Mouse (Mus musculus): ENCODE data around the gene Egf. TPM values are rescaled to one million over a fixed set of nuclear protein-coding genes. Genes with fewer than 3 reads are reported as not detected.
"Not testable (repeated sequence)": the region's sequence is repeated elsewhere in the genome, so short reads cannot be mapped to it uniquely, and the experiment has no call there.

Gene Egf
- 1.4 and 1.9 TPM in 2 replicates for polyA plus RNA-seq (2016; fragmentation: Nextera tagmentation; extraction: Ambion mirVana)

GRCm38 (mm10) chr3:129754650-129755604 lies at the start of gene Egf:
Gene Egf (minus strand): TSS chr3:129755316.
- 14% methylated on average over 20 of the region's 20 CpGs for WGBS

GRCm38 (mm10) chr3:129803765-129804164 lies 48.6 kb upstream of the Egf start, which contains the start of gene Lrit3:
Gene Lrit3 (minus strand): TSS chr3:129804030.
- 83% methylated on average over 10 of the region's 10 CpGs for WGBS
- Histone ChIP-seq H3K36me3 (no peaks in the 10 kb centered on the region), H3K27me3 (ENCODE audit: low read depth, poor library complexity, severe bottlenecking) (no peaks in the 10 kb centered on the region), H3K27ac (replicated peaks) (no peak within 1 kb of the TSS), H3K9me3 (replicated peaks) (no peaks in the 10 kb centered on the region), H3K4me3 (no peak within 1 kb of the TSS), H3K4me1 (no peaks in the 10 kb centered on the region)
- no peak for DNase-seq (ENCODE audit: low spot score)

More at GRCm38 (mm10) chr3:129754650-129755604, at the start of gene Egf:
- Histone ChIP-seq H3K27me3 (ENCODE audit: low read depth, poor library complexity, severe bottlenecking) (peaks cover 23% of the 10 kb centered on the region), H3K36me3 (no peaks in the 10 kb centered on the region), H3K4me3 (peak within 1 kb of the TSS; percentile 42), H3K9me3 (replicated peaks) (no peaks in the 10 kb centered on the region; the same call in 1 of the 2 replicates), H3K27ac (replicated peaks) (no peak within 1 kb of the TSS), H3K4me1 (peaks cover 19% of the 10 kb centered on the region)
- DNase-seq (ENCODE audit: low spot score) = no peak

DNA sequence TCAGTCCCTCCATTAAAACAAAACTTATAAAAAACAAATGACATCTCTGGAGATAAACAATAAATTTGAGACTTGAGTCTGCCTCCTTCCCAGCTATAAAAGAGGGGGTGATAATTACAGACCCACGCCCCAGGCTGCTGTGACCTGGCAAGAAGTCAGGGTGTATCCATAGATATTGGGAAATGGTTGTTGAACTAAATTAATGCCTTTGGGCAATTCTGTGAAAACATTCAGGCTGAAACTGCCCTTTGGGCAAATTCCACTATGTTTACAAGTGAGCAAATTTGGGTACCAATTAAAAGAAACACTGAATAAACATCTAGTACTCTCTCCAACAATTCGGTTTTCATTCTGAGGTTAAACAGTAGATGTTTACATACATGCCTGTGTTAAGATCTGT lies 43.9 kb upstream of the Egf start:
- Histone ChIP-seq H3K4me3 (no peak overlapping the region), H3K9me3 (replicated peaks) (no peaks in the 10 kb centered on the region), H3K36me3 (no peaks in the 10 kb centered on the region), H3K27me3 (ENCODE audit: low read depth, poor library complexity, severe bottlenecking) (no peaks in the 10 kb centered on the region), H3K27ac (replicated peaks) (no peak overlapping the region), H3K4me1 (no peaks in the 10 kb centered on the region)
- 82% methylated on average over 2 of the region's 2 CpGs for WGBS
- DNase-seq (ENCODE audit: low spot score) = no peak

DNA sequence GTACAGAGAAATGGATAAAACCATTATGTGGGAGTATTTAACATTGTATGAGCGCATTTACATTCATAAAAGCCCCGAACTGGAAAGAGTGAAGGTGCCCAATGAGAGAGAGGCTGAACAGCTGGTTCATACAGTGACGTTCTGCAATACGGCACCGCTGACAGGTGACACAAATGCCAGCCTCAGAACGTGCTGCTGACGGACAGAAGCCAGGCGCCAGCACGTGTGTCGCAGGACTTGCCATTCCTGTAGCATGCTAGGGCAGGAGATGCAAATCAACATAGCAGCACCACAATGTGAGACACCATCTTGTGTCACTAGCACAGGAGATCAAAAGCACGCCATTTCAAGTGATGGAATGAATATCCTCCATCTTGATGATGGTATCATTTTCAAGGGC lies 43.4 kb upstream of the Egf start:
- H3K9me3 ChIP-seq (replicated peaks) = no peaks in the 10 kb centered on the region
- no peaks in the 10 kb centered on the region for H3K36me3 ChIP-seq
- no peak overlapping the region for H3K27ac ChIP-seq (replicated peaks)
- H3K4me3 ChIP-seq = no peak overlapping the region
- 89% methylated on average over 11 of the region's 11 CpGs for WGBS
- no peaks in the 10 kb centered on the region for H3K4me1 ChIP-seq
- DNase-seq (ENCODE audit: low spot score) = no peak
- no peaks in the 10 kb centered on the region for H3K27me3 ChIP-seq (ENCODE audit: low read depth, poor library complexity, severe bottlenecking)

DNA sequence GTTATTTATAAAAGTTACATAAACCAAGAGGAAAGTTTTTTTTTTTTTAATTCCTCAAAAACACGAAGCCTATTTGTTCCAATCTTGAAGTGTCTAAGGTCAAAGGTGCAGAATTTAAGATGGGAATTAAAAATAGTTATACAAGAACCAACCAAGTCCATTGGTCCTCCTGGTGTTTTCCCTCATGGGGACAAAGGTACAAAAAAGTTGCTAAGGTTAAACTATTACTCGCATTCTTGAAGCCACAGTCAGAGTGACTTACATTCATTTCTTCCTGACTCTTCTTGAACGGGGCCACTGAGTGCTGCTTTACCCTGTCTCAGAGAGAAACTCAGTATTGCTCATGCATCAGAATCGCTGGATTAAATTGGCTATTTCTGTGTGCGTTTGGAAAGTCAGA lies 42.2 kb upstream of the Egf start:
- no peaks in the 10 kb centered on the region for H3K4me1 ChIP-seq
- no peaks in the 10 kb centered on the region for H3K9me3 ChIP-seq (replicated peaks)
- H3K27me3 ChIP-seq (ENCODE audit: low read depth, poor library complexity, severe bottlenecking) = no peaks in the 10 kb centered on the region
- H3K36me3 ChIP-seq = no peaks in the 10 kb centered on the region
- 83% methylated on average over 5 of the region's 5 CpGs for WGBS
- DNase-seq (ENCODE audit: low spot score) = no peak
- H3K27ac ChIP-seq (replicated peaks) = no peak overlapping the region
- H3K4me3 ChIP-seq = no peak overlapping the region

GRCm38 (mm10) chr3:129793801-129794200 lies 38.7 kb upstream of the Egf start:
- no peak overlapping the region for H3K27ac ChIP-seq (replicated peaks)
- no peak for DNase-seq (ENCODE audit: low spot score)
- H3K4me1 ChIP-seq = no peaks in the 10 kb centered on the region
- 94% methylated on average over 5 of the region's 5 CpGs for WGBS
- no peaks in the 10 kb centered on the region for H3K9me3 ChIP-seq (replicated peaks)
- no peaks in the 10 kb centered on the region for H3K27me3 ChIP-seq (ENCODE audit: low read depth, poor library complexity, severe bottlenecking)
- H3K4me3 ChIP-seq = no peak overlapping the region
- no peaks in the 10 kb centered on the region for H3K36me3 ChIP-seq

- DNase-seq (ENCODE audit: low spot score) = no peak
- H3K36me3 ChIP-seq = no peaks in the 10 kb centered on the region
- no peak overlapping the region for H3K27ac ChIP-seq (replicated peaks)
- H3K4me3 ChIP-seq = no peak overlapping the region
- no peaks in the 10 kb centered on the region for H3K27me3 ChIP-seq (ENCODE audit: low read depth, poor library complexity, severe bottlenecking)
- 94% methylated on average over 3 of the region's 3 CpGs for WGBS
- H3K4me1 ChIP-seq = peaks cover 12% of the 10 kb centered on the region
- no peaks in the 10 kb centered on the region for H3K9me3 ChIP-seq (replicated peaks)
Measured at GRCm38 (mm10) chr3:129782746-129783145, 27.6 kb upstream of the Egf start.

- no peaks in the 10 kb centered on the region for H3K27me3 ChIP-seq (ENCODE audit: low read depth, poor library complexity, severe bottlenecking)
- 29% methylated on average over 10 of the region's 10 CpGs for WGBS
- H3K36me3 ChIP-seq = no peaks in the 10 kb centered on the region
- no peak overlapping the region for H3K27ac ChIP-seq (replicated peaks)
- no peak overlapping the region for H3K4me3 ChIP-seq
- no peaks in the 10 kb centered on the region for H3K9me3 ChIP-seq (replicated peaks)
- peaks cover 12% of the 10 kb centered on the region for H3K4me1 ChIP-seq
- DNase-seq (ENCODE audit: low spot score) = no peak
Measured at GRCm38 (mm10) chr3:129781435-129781834, 26.3 kb upstream of the Egf start.

DNA sequence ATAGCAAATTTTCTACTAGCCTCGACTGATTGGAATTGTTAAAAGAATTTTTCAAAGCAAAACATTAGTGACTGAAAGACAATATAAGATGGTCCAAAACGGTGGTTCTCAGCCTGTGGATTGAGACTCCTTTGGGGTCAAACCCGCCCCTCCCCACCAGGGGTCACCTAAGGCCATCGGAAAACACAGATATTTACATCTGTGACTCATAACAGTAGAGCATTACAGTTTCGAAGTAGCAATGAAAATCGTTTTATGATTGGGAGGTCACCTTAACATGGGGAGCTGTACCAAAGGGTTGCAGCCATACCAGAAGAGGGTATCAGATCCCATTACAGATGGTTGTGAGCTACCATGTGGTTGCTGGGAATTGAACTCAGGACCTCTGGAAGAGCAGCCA lies 16.1 kb upstream of the Egf start:
- no peak for DNase-seq (ENCODE audit: low spot score)
- no peaks in the 10 kb centered on the region for H3K27me3 ChIP-seq (ENCODE audit: low read depth, poor library complexity, severe bottlenecking)
- H3K27ac ChIP-seq (replicated peaks) = no peak overlapping the region
- WGBS = 80% methylated on average over 6 of the region's 6 CpGs
- H3K4me1 ChIP-seq = no peaks in the 10 kb centered on the region
- H3K9me3 ChIP-seq (replicated peaks) = no peaks in the 10 kb centered on the region
- H3K4me3 ChIP-seq = no peak overlapping the region
- H3K36me3 ChIP-seq = no peaks in the 10 kb centered on the region

- Histone ChIP-seq H3K9me3 (replicated peaks) (no peaks in the 10 kb centered on the region), H3K4me1 (no peaks in the 10 kb centered on the region), H3K27ac (replicated peaks) (no peak overlapping the region), H3K27me3 (ENCODE audit: low read depth, poor library complexity, severe bottlenecking) (no peaks in the 10 kb centered on the region), H3K4me3 (no peak overlapping the region), H3K36me3 (no peaks in the 10 kb centered on the region)
- 89% methylated on average over 10 of the region's 10 CpGs for WGBS
- DNase-seq (ENCODE audit: low spot score) = no peak
Measured at GRCm38 (mm10) chr3:129766971-129767794, 12.1 kb upstream of the Egf start.

DNA sequence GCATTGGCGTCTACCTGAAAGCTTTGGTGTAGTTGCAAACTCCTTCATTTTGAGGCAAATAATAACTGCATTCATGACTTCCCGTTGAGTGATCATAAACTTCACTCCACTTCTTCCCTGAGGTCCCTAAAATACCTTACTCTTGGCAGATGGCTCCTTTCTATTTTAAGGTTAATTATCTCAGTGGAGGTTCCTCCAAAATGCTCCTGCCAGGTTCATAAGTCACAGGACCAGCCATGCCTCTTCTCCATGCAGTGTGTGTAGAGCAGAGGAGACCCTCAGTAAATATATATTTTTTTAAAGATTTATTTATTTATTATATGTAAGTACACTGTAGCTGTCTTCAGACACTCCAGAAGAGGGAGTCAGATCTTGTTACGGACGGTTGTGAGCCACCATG lies 11.0 kb upstream of the Egf start:
- H3K9me3 ChIP-seq (replicated peaks) = no peaks in the 10 kb centered on the region
- H3K4me1 ChIP-seq = no peaks in the 10 kb centered on the region
- no peak overlapping the region for H3K4me3 ChIP-seq
- WGBS = 89% methylated on average over 4 of the region's 4 CpGs
- no peak overlapping the region for H3K27ac ChIP-seq (replicated peaks)
- DNase-seq (ENCODE audit: low spot score) = no peak
- no peaks in the 10 kb centered on the region for H3K27me3 ChIP-seq (ENCODE audit: low read depth, poor library complexity, severe bottlenecking)
- H3K36me3 ChIP-seq = no peaks in the 10 kb centered on the region

DNA sequence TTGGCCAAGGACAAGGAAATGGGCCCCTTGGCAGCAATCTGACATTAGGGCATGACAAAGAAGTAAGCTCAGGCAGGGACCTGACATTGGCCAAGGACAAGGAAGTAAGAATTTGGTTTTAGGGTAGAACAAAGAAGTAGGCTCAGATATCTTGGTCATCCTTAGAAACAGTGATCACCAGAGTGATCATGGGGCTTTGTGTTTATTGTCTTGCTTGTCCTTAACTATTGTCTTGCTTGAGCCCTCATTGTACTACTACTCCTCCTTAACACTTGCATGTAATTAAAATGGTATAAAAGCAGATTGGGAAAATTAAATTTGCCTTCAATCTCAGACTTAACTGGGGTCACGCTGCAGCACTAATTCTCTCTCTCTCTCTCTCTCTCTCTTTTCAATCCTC lies 2.5 kb upstream of the Egf start:
- Histone ChIP-seq H3K4me1 (peaks cover 19% of the 10 kb centered on the region), H3K27me3 (ENCODE audit: low read depth, poor library complexity, severe bottlenecking) (peaks cover 23% of the 10 kb centered on the region)
- not testable (repeated sequence) for DNase-seq (ENCODE audit: low spot score); H3K9me3 ChIP-seq (replicated peaks); H3K4me3 ChIP-seq; H3K36me3 ChIP-seq; H3K27ac ChIP-seq (replicated peaks)
- 96% methylated on average over 1 of the region's 1 CpGs for WGBS

DNA sequence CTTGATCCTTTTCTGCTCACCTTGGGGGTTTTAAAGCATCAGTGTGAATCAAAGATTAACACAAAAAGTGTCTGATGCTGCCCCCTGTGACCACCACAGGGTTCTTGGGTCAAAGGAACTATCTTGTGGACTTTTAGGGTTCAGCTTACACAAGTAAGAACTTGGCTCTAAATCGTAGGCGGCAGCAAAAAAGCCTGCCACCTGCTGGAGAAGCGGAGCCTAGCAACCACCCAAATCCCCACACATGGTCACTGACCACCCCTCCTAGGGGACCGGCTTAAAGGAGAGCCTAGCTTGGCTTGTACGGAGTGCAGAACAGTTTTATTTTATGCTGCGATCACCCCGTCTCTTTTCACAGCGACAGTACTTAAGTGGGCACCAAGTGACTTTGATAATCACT lies 10.3 kb downstream of the Egf start:
- Histone ChIP-seq H3K36me3 (no peaks in the 10 kb centered on the region), H3K27ac (replicated peaks) (no peak overlapping the region), H3K9me3 (replicated peaks) (no peaks in the 10 kb centered on the region), H3K27me3 (ENCODE audit: low read depth, poor library complexity, severe bottlenecking) (no peaks in the 10 kb centered on the region), H3K4me3 (no peak overlapping the region), H3K4me1 (no peaks in the 10 kb centered on the region)
- DNase-seq (ENCODE audit: low spot score) = peak; percentile 54
- 50% methylated on average over 8 of the region's 8 CpGs for WGBS

Measured in midbrain, embryonic 10.5 days (tissue).